Mouse (Mus musculus) heart, postnatal 0 days (tissue): ENCODE measurements around the gene Ciita.

Source experiments
- CTCF ChIP-seq: IDR thresholded peaks from 2 replicates; pipeline ENCODE4 v1.5.1; 2016; ENCODE audit warnings: antibody characterized with exemption, control low read depth, low read depth
- EP300 ChIP-seq: IDR thresholded peaks from 2 replicates; pipeline ENCODE4 v1.6.1; 2016; ENCODE audit warnings: antibody characterized with exemption, low read depth

DNA sequence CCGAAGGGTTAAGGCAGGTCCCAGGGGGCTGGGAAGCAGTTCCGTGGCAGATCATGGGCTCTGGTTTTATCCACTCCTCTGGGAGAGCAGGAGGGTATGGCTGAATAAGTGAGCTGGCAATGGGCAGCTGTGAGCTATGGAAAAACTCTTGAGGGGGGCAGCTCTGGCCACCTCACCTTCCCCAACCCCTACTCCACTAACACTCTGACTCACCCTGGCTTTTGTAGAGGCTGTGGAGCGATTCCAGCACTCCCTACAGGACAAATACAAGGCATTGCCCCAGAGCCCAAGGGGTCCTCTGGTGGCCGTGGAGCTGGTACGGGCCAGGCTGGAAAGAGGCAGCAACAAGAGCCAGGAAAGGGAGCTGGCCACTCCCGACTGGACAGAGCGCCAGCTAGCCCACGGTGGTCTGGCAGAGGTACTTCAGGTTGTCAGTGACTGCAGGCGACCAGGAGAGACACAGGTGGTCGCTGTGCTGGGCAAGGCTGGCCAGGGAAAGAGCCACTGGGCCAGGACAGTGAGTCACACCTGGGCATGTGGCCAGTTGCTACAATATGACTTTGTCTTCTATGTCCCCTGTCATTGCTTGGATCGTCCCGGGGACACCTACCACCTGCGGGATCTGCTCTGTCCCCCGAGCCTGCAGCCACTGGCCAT is 30.7 kb downstream of the Ciita start:
- TF ChIP-seq CTCF (peak; percentile 8; the same call in 1 of the 2 replicates), EP300 (no peak)
